Mouse (Mus musculus) left cerebral cortex, adult 8-10 months (tissue): ENCODE results near the gene Olfr658. TPM values are rescaled to one million over a fixed set of nuclear protein-coding genes. Genes with fewer than 3 reads are reported as not detected.

Experiments
- DNase-seq, 2 experiments: peaks; one replicate each; pipeline ENCODE4 v3.0.0; 2022; ENCODE audit warnings: low spot score in 2 of 2
- total RNA-seq, 4 experiments: library from RNA; stranded (reverse); gene quantifications; 2 replicates each; pipeline ENCODE4 v1.2.4; 2022

Olfr658 gene
- not detected for total RNA-seq

DNA sequence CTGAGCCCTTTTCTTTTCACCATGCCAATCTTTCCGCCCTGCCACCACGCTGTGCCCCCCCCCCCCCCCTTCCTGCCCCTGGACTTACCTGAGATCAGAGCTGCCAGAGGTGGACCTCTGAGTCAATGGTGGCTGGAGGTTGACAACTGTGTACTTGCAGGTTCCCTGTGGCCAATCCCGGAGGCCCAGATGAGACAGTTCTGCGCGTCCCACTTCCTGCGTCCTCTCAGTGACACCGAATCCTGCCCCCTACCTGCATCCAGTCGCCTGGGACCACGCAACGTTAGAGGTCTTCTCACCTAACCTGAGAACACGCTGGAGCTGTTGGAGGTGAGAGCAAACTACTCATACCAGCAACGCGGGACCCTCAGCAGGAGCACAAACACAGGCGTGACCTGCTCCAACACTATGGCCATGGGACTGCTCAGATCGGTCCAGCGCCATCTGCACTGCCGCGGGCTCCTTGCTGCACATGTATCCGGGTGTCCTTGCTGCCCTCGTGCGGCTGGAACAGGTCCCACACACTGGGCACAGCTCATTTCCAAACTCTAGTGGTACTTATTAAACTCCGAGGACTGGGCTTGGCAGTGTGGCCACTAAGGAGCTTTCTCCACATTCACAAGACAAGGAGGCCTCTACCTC lies at the start of gene Olfr658:
TSS of gene Olfr658 (minus strand) at position 465 of the 642 bp plus-strand sequence.
- no peak for DNase-seq

DNA sequence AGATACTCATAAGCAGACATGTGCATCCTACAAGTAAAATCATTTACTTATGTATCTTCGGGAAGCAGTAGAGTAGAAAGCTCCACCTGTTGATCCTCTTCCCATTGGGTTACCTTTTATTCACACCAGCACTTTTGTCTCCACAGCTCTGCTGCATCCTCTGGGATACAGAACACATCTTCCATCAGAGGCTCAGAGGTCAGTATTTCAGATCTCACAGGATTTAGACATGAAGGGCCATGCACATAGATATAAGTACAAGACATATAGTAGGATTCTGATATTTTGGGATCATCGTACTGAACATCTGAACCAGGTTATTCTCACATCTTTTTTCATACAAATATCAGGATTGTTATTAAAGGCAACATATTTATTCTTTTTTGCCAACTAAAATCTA lies 39.1 kb upstream of the Olfr658 start, which contains the start of gene Olfr661:
TSS of gene Olfr661 (plus strand) at position 301 of the 400 bp plus-strand sequence.
- no peak for DNase-seq

DNA sequence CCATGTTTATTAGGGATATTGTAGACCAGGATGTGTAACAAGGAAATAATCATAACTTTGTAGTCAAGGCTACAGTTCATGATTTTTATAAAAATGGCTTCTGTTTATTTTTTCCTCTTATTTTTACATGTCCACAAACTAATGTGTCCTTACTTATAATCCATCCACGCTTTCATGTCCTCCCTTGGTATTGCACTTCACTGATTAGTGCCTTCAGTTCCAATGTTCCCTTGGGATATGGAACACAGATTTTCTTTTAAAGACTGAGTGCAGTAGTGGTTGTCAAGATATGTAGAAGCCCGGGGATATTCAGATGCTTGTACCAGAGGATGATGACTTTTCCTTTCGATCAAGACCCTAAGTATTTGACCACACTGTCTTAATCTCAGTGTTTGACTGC lies 19.3 kb upstream of the Olfr658 start, which contains the start of gene Olfr659:
TSS of gene Olfr659 (plus strand) at position 301 of the 400 bp plus-strand sequence.
- no peak for DNase-seq

DNA sequence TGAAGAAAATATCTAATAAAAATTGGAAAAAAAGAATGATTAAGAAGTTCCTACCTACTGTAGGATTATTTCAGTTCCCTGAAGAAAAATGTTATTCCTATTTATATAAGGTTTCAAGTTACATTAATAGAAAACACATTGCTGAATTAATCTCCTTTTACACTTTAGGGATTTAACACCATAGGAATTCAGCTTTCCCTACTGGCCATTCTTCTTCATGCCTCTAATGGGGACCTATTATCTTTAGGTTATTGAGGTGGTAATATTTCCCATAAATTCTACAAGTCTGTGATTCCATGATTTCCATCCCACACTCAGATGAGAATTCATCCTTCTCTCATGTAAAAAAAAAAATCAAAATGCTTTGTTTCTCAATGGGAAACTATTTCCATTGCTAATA lies 22.6 kb downstream of the Olfr658 start, which contains the start of gene Olfr657:
TSS of gene Olfr657 (plus strand) at position 301 of the 400 bp plus-strand sequence.
- DNase-seq = no peak

DNA sequence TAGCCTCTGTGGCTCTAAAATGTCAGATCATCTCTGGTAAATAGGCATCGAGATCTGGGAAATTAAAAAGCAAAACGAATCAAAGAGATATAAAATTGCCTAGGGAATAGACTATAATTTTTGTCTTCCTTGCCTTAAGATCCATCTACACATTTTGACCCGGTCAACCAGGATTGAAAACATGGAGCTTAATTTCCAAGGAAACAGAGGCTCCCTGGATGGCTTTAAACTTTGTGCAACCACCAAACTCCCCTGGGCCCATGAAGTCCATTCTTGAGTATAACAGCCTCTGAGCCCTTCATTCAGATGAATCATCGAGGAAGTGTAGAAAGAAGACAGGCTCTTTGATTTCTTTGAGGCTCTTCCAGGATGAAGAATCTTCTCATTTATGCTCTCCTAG lies 33.5 kb downstream of the Olfr658 start, which contains the start of gene Olfr656:
TSS of gene Olfr656 (plus strand) at position 301 of the 400 bp plus-strand sequence.
- DNase-seq = no peak

DNA sequence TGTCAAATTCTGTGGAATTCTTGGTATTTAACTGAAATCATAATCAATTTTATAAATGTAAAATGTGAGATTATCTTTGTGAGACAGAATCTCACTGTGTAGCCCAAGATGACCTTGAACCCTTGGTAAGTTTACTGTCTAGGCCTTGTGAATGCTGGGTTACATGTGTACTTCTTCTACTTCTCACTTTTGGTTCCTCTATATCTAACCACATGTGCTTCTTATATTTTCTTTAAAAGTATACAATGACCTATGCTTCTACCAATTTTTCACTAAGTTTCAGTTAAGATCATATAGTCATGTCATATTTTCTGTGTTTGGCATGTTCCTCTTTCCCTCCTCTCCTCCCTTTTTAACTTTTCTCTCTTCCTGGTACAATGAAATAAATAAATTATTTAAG lies 42.4 kb downstream of the Olfr658 start:
- no peak for DNase-seq

DNA sequence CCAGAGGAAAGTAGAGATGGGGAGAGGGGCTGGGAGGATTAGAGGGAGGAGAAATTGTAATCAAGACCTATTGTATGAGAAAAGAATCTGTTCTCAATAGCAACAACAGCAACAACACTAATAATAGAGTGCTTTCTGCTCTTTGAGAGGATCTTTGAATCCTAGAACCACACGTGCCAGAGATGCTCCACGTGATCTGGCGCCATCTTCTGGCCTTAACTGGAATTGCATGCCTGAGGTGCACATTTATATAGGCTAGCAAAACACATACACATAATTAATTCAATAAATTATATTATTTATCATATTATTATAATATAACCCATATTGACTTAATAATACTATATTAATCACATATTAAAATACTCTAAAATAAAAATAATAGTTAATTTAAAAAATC lies 43.9 kb downstream of the Olfr658 start:
- DNase-seq = no peak

DNA sequence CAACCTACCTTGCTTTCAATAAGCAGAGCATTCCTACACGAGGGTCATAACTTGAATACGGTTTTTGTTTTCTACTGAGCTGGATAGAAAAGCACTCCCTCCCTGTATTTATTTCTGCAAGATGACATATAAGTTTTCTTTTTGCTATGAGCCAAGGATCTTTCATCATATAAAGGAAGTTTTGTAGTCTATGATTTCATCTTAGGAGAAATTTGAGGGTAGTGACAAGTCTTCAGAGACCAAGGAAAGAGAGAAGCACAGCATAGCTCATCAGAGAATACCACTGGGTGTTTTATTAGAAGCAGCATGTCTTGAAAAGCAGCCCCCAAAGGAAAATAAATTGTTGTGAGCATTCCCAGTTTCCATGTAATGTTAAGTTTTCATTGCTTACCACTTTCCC lies 45.4 kb downstream of the Olfr658 start, which contains the start of gene Olfr655:
TSS of gene Olfr655 (minus strand) at position 101 of the 400 bp plus-strand sequence.
- DNase-seq = no peak

Other genes starting within 250 kb of the Olfr658 start
- not detected for gene Trim30c, start 246.5 kb downstream of the Olfr658 start, total RNA-seq
- 1 to 10 TPM in 3 of 4 experiments, under 1 TPM in 1; 0.76 to 3.3 (median 2.4) TPM for gene Trim30a, start 182.1 kb downstream of the Olfr658 start, total RNA-seq
- gene Trim30d, start 139.5 kb downstream of the Olfr658 start, total RNA-seq = 1 to 10 TPM in 2 of 4 experiments, under 1 TPM in 2; 0.15 to 2.5 (median 0.92) TPM
- not detected for gene Olfr651, start 97.2 kb downstream of the Olfr658 start, total RNA-seq
- not detected for gene Olfr652, start 86.4 kb downstream of the Olfr658 start, total RNA-seq
- not detected for gene Olfr653, start 70.0 kb downstream of the Olfr658 start, total RNA-seq
- not detected for gene Olfr654, start 60.3 kb downstream of the Olfr658 start, total RNA-seq
- gene Olfr655, start 45.5 kb downstream of the Olfr658 start, total RNA-seq = not detected
- gene Olfr656, start 33.4 kb downstream of the Olfr658 start, total RNA-seq = not detected
- gene Olfr657, start 22.5 kb downstream of the Olfr658 start, total RNA-seq = not detected
- not detected for gene Olfr659, start 19.4 kb upstream of the Olfr658 start, total RNA-seq
- gene Olfr661, start 39.2 kb upstream of the Olfr658 start, total RNA-seq = not detected
- gene Usp17le, start 130.2 kb upstream of the Olfr658 start, total RNA-seq = not detected
- gene Usp17lb, start 195.3 kb upstream of the Olfr658 start, total RNA-seq = not detected
- gene Usp17la, start 209.7 kb upstream of the Olfr658 start, total RNA-seq = not detected
- not detected for gene Olfr665, start 230.7 kb upstream of the Olfr658 start, total RNA-seq
- gene Olfr666, start 248.6 kb upstream of the Olfr658 start, total RNA-seq = not detected